Mouse (Mus musculus): ENCODE results near the gene Tbcd. TPM values are rescaled to one million over a fixed set of nuclear protein-coding genes. Genes with fewer than 3 reads are reported as not detected.

Tbcd gene
- polyA plus RNA-seq, 1 experiment: 76.8 TPM

DNA sequence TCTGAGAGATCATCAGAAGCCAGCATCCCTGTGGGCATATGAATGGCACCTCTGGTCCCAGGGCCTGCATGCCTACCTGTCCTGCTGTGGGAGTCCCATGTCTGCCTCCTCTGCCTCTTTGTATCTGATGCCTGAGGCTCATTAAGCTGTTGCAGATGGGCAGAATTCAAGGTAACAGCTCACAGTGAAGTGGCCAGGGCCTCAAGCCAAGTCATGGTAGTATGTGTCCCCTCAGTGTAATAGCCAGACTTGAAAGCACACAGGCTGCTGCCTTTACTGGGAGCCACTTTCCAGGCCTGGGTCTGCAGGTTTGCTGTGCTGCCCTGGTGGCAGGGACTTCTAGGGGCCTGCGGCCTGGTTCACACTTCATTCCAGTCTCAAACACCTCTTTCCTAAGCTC lies 165.6 kb downstream of the Tbcd start:
- no peak overlapping the region for H3K4me3 ChIP-seq (replicated peaks; ENCODE audit: insufficient read depth, low read depth, low read length)
- no peaks in the 10 kb centered on the region for H3K4me1 ChIP-seq (ENCODE audit: control insufficient read depth, insufficient read depth, low read length)
- WGBS: 96% methylated on average over 1 of the region's 1 CpGs
- TF ChIP-seq POLR2A (IDR thresholded peaks at IDR 0.05; ENCODE audit: borderline replicate concordance, insufficient read depth, low read length) (no peak), CTCF (IDR thresholded peaks at IDR 0.05; ENCODE audit: borderline replicate concordance, insufficient read depth, low read depth, low read length) (no peak)
- no peaks in the 10 kb centered on the region for H3K27me3 ChIP-seq (ENCODE audit: control insufficient read depth, insufficient read depth, low read length)
- DNase-seq: no peak
- H3K27ac ChIP-seq (ENCODE audit: insufficient read depth, low read length): no peak overlapping the region

DNA sequence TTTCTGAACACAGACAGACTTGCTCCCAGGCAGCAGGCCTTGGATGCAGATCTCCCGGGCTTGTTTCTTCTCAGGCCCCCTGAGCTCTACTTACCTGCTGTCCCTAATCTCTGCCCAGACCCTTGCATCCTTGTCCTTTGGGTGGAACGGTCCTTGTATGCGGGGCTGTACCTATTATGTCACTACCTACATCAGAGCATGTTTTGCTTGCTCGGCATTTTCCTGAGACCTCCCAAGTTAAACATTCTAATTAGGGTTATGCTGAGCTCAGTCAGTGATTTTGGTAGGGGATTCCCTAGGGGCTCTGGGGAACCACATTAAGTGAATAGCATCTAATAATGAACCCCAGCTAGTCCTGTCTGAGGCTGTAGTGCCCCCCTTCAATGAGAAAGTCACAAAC lies 173.3 kb downstream of the Tbcd start:
- 91% methylated on average over 4 of the region's 4 CpGs for WGBS
- TF ChIP-seq POLR2A (IDR thresholded peaks at IDR 0.05; ENCODE audit: borderline replicate concordance, insufficient read depth, low read length) (no peak), CTCF (IDR thresholded peaks at IDR 0.05; ENCODE audit: borderline replicate concordance, insufficient read depth, low read depth, low read length) (no peak)

DNA sequence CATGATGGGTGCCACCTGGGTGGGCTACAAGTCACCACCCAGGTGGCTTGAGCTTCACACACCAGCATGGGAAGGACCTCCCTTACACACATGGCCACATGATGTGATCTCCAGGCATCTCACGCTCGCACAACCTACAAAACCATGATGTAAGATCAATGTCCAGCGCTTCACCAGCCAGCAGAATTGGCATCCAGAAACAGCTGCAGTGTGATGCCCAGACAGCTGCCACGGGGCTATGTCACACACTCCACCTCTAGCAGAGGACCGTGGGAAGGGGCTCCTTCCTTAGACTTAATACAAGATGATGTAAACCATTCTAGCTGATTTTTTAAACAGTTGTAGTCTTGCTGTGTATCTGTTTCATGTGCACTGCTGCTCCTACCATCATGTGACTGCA lies 175.8 kb downstream of the Tbcd start:
- no peak for DNase-seq
- peaks cover 6% of the 10 kb centered on the region; the same call in 1 of the 2 replicates for H3K4me1 ChIP-seq (ENCODE audit: control insufficient read depth, insufficient read depth, low read length)
- no peak overlapping the region for H3K4me3 ChIP-seq (replicated peaks; ENCODE audit: insufficient read depth, low read depth, low read length)
- 80% methylated on average over 5 of the region's 5 CpGs for whole genome bisulfite sequencing
- no peak overlapping the region for H3K27ac ChIP-seq (ENCODE audit: insufficient read depth, low read length)
- H3K27me3 ChIP-seq (ENCODE audit: control insufficient read depth, insufficient read depth, low read length): no peaks in the 10 kb centered on the region
- TF ChIP-seq POLR2A (IDR thresholded peaks at IDR 0.05; ENCODE audit: borderline replicate concordance, insufficient read depth, low read length): no peak

More for the DNA sequence above, 173.3 kb downstream of the Tbcd start:
- H3K4me3 ChIP-seq (replicated peaks; ENCODE audit: insufficient read depth, low read depth, low read length): no peak overlapping the region
- no peak overlapping the region for H3K27ac ChIP-seq (ENCODE audit: insufficient read depth, low read length)
- H3K27me3 ChIP-seq (ENCODE audit: control insufficient read depth, insufficient read depth, low read length): no peaks in the 10 kb centered on the region
- no peaks in the 10 kb centered on the region for H3K4me1 ChIP-seq (ENCODE audit: control insufficient read depth, insufficient read depth, low read length)
- no peak for DNase-seq

DNA sequence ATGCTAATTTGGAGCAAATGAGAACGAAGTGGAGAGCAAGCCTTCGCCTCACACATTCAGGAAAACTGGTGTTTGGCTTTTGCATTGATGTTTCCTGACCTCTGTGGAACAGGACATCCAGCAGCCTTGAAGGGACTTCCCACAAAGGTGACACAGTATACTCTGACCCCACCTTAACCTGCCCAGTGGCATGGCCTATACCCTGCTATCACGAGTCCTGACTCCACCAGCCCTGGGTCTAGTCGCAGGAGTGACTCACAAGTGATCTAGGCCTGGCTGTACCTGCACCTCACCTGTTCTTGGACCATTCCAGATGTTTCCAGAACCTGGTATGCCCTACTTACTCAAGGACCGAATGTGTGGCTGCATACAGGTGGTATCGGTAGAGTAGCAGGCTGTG lies 177.8 kb downstream of the Tbcd start:
- H3K4me1 ChIP-seq (ENCODE audit: control insufficient read depth, insufficient read depth, low read length): peaks cover 6% of the 10 kb centered on the region; the same call in 1 of the 2 replicates
- DNase-seq: no peak
- 96% methylated on average over 6 of the region's 6 CpGs for WGBS
- no peaks in the 10 kb centered on the region for H3K27me3 ChIP-seq (ENCODE audit: control insufficient read depth, insufficient read depth, low read length)
- no peak for TF ChIP-seq POLR2A (IDR thresholded peaks at IDR 0.05; ENCODE audit: borderline replicate concordance, insufficient read depth, low read length)
- TF ChIP-seq CTCF (IDR thresholded peaks at IDR 0.05; ENCODE audit: borderline replicate concordance, insufficient read depth, low read depth, low read length): no peak
- no peak overlapping the region for H3K27ac ChIP-seq (ENCODE audit: insufficient read depth, low read length)
- H3K4me3 ChIP-seq (replicated peaks; ENCODE audit: insufficient read depth, low read depth, low read length): no peak overlapping the region

DNA sequence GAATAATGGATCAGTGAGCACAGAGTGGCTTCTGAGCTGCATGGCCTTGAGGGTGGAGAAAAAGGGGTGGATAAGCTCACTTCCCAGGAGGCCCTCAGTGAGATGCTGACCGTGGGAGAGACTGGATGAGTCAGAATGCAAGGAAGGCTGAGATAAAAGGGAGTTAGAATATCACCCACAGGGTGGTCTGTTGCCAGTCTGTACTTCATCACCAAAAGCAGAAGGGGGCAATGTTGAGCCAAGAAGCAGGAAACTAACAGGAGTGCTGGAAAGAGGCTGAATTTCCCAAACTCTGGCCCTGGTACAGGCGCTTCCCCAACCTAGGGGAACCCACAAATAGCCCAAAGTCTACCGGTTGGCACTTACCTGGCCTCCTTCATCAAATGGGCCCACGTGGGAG lies 178.7 kb downstream of the Tbcd start:
- Histone ChIP-seq H3K4me1 (ENCODE audit: control insufficient read depth, insufficient read depth, low read length) (peaks cover 6% of the 10 kb centered on the region; the same call in 1 of the 2 replicates), H3K27ac (ENCODE audit: insufficient read depth, low read length) (no peak overlapping the region), H3K4me3 (replicated peaks; ENCODE audit: insufficient read depth, low read depth, low read length) (no peak overlapping the region), H3K27me3 (ENCODE audit: control insufficient read depth, insufficient read depth, low read length) (no peaks in the 10 kb centered on the region)
- no peak for DNase-seq
- WGBS: 69% methylated on average over 4 of the region's 4 CpGs
- TF ChIP-seq POLR2A (IDR thresholded peaks at IDR 0.05; ENCODE audit: borderline replicate concordance, insufficient read depth, low read length) (no peak), CTCF (IDR thresholded peaks at IDR 0.05; ENCODE audit: borderline replicate concordance, insufficient read depth, low read depth, low read length) (peak; percentile 36; the same call in 1 of the 2 replicates)

DNA sequence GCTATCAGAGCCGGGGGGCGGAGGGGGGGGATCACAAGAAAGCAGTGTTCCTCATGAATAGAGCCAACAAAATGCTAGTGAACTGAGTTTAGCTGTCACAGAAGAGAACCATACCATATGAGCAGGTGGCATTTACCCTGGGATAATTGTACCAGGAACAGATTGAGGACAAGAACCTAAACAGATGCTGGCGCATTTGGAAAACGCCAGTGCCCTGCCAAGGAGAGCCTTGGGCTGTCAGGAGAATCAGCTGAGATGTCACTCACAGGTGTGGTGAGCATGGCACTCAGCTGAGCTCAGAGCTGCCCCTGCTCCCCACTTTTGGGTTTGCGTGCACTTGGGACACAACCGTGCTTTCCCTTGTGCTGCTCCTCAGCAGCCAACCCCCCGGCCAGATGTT lies 179.7 kb downstream of the Tbcd start:
- DNase-seq: peak in 1 of 2 experiments; percentile 50
- H3K4me1 ChIP-seq (ENCODE audit: control insufficient read depth, insufficient read depth, low read length): peaks cover 6% of the 10 kb centered on the region; the same call in 1 of the 2 replicates
- WGBS: 38% methylated on average over 7 of the region's 7 CpGs
- H3K27me3 ChIP-seq (ENCODE audit: control insufficient read depth, insufficient read depth, low read length): no peaks in the 10 kb centered on the region
- no peak for TF ChIP-seq CTCF (IDR thresholded peaks at IDR 0.05; ENCODE audit: borderline replicate concordance, insufficient read depth, low read depth, low read length)
- TF ChIP-seq POLR2A (IDR thresholded peaks at IDR 0.05; ENCODE audit: borderline replicate concordance, insufficient read depth, low read length): no peak
- H3K4me3 ChIP-seq (replicated peaks; ENCODE audit: insufficient read depth, low read depth, low read length): no peak overlapping the region
- no peak overlapping the region for H3K27ac ChIP-seq (ENCODE audit: insufficient read depth, low read length)

DNA sequence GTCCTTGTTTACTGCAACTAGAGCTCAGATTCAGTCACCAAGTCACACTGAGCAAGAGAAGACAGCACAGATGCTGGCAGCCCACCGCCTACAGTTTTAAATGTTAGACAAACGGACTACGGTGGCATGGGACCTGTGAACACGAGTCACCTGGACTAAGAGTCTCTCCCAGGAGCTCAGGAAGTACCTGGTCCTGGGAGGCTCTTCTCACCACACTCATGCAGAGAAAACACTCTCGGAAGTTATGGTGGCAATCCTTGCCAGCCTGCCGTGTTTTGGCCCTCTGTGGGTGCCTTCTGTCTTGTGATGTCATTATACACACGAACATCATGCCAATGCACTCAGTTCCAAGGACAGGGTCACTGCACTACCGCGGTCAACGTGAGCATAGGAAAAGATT lies 184.9 kb downstream of the Tbcd start:
- WGBS: 83% methylated on average over 10 of the region's 10 CpGs

DNA sequence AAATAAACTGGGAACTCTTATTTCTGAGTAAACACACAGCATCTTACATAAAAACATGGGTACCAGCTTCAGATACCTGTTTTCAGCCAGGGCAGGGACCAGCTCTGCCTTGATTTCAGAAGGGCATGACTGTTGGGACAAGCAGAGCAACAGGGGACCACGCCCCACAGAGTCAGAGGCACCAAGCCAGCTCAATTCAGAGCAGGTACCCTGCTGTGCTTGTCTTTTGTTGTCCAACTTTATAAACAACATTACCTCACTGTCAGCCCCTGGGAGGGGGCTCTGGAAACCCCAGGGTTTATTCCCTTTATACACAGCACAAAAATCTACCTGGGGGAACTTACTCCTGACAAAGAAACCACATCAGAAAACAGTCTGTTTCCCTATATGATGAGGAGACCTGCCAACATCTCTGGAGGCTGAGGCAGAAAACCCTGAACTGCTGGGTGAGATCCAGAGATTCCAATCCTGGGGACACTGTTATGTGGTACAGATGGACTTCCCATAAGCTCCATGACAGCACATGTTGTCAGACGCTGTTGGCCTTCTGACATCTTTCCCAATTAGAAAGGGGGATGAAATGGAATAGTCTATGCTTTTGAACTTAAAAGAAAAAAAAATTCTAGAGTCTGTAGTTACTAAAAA lies 189.9 kb downstream of the Tbcd start:
- no peaks in the 10 kb centered on the region for H3K27me3 ChIP-seq (ENCODE audit: control insufficient read depth, insufficient read depth, low read length)
- DNase-seq: peak; percentile 64 to 66
- H3K4me3 ChIP-seq (replicated peaks; ENCODE audit: insufficient read depth, low read depth, low read length): no peak overlapping the region
- no peak overlapping the region for H3K27ac ChIP-seq (ENCODE audit: insufficient read depth, low read length)
- TF ChIP-seq POLR2A (IDR thresholded peaks at IDR 0.05; ENCODE audit: borderline replicate concordance, insufficient read depth, low read length): no peak
- TF ChIP-seq CTCF (IDR thresholded peaks at IDR 0.05; ENCODE audit: borderline replicate concordance, insufficient read depth, low read depth, low read length): no peak
- H3K4me1 ChIP-seq (ENCODE audit: control insufficient read depth, insufficient read depth, low read length): peaks cover 5% of the 10 kb centered on the region; the same call in 1 of the 2 replicates
- 19% methylated on average over 2 of the region's 2 CpGs for WGBS

More for the DNA sequence above, 184.9 kb downstream of the Tbcd start:
- Histone ChIP-seq H3K27me3 (ENCODE audit: control insufficient read depth, insufficient read depth, low read length) (no peaks in the 10 kb centered on the region), H3K4me1 (ENCODE audit: control insufficient read depth, insufficient read depth, low read length) (peaks cover 2% of the 10 kb centered on the region; the same call in 1 of the 2 replicates), H3K27ac (ENCODE audit: insufficient read depth, low read length) (no peak overlapping the region), H3K4me3 (replicated peaks; ENCODE audit: insufficient read depth, low read depth, low read length) (no peak overlapping the region)
- no peak for DNase-seq
- TF ChIP-seq CTCF (IDR thresholded peaks at IDR 0.05; ENCODE audit: borderline replicate concordance, insufficient read depth, low read depth, low read length): no peak
- no peak for TF ChIP-seq POLR2A (IDR thresholded peaks at IDR 0.05; ENCODE audit: borderline replicate concordance, insufficient read depth, low read length)

All from cerebellum, adult 2 months (tissue).